Mouse (Mus musculus): ENCODE measurements around the gene Stap1.

Stap1 gene

DNA sequence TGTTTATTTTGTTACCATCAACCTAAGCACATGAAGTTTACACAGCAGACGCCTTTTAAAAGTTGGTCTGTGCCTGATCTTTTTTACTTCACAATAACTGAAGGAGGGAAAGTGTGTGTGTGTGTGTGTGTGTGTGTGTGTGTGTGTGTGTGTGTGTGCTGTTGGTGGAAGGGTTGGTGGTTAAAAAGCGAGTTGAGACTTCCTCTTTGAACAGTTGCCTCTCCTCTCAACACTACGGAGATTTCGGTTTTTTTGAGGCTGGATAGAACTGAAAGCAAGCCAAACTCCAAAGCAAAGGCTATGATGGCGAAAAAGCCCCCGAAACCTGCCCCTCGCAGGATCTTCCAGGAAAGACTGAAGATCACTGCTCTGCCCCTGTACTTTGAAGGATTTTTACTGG lies at the start of gene Stap1:
Gene Stap1, plus strand, starts transcription at position 209 of the 400 bp plus-strand sequence.
- no peak for DNase-seq

DNA sequence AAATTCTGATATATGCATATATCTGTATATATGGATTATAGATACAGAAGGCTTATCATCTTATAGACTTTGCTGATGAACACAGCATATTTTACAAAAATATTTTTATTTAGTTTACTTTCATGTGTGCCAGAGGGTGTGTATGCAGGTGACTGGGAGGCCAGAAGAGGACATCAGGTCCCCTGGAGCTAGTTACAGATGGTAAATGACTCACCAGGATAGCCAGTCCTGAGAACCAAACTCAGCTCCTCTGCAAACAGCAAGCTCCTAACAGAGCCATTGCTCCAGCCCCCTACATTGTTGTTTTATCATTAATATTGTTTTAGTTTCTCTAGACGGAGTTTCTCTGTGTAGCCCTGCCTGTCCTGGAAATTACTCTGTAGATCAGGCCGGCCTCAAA lies 41.7 kb upstream of the Stap1 start:
- no peak for DNase-seq

GRCm38 (mm10) chr5:86063501-86063900 lies 8.0 kb upstream of the Stap1 start:
- DNase-seq = no peak

DNA sequence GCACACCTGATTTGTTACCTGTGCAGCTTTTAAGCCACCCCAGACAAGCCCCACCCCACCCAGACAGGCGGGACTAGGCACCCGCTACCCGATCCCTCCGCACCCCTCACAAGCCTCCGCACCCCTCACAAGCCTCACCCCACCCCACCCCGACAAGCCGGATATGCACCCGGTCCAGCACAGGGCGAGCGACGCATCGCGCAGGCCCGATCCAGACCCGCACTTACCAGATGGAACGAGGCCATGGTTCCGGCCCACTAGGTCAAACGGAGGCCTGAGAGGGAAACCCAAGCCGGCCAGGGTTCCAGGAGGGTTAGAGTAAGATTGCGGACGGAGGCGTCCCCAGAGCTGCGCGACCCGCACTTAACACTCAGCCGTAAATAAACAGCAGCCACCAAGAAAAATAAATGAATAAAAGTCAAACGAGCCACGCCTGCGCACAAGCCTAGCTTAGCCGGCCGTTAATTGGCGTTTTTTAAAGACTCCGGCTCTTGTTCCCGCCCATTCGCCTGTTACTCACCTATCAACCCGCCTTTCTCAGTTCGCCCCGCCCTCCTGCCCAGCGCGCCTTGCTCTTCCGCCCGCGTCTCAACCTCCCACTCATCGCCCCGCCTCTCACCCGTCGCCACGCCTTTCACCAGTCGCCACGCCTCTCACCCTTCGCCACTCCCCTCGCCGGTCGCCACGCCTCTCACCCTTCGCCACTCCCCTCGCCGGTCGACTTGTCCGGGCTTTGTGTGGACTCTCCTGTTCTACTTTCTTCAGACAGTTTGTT lies 6.3 kb upstream of the Stap1 start, which contains the start of gene Cenpc1:
Gene Cenpc1, minus strand, starts transcription at position 483 of the 775 bp plus-strand sequence.
- DNase-seq = peak; percentile 99

GRCm38 (mm10) chr5:86065876-86066550 lies 5.5 kb upstream of the Stap1 start:
- DNase-seq = peak; percentile 11

DNA sequence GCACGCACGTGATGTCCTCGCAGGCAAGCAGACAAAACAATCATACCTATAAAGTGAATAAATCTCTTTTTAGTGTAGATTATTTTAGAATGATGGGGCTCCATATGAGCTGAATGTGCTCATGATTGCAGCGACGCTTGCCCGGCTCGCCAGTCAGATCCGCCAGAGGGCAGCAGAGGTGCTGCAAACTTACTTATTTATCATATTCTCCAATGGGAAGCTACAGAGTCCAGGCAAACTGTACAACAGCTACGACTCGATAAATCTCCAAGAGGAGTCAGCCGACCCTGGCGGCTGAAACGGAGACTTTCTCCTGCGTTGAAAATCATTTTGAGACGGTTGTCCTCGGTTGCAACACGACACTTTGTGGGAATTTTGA lies 5.0 kb upstream of the Stap1 start:
- peak; percentile 91 for DNase-seq

GRCm38 (mm10) chr5:86068451-86068850 lies 3.1 kb upstream of the Stap1 start:
- no peak for DNase-seq

DNA sequence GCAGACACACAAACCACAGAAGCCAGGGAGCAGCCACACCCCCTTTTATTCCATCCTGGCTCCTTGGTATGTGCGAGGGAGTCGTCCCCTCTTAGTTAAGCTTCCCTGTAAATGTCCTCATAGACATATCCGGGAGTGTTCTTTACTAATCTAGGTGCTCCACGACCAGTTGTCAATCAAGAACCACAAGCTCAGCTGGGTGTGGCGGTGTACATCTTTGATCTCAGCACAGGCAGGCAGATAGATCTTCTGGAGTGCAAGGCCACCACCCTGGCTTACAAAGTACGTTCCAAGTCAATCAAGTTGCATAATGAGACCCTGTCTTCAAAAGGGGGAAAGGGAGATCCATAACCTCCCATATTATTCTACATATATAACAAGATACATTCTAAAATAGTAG lies 2.4 kb upstream of the Stap1 start:
- no peak for DNase-seq

DNA sequence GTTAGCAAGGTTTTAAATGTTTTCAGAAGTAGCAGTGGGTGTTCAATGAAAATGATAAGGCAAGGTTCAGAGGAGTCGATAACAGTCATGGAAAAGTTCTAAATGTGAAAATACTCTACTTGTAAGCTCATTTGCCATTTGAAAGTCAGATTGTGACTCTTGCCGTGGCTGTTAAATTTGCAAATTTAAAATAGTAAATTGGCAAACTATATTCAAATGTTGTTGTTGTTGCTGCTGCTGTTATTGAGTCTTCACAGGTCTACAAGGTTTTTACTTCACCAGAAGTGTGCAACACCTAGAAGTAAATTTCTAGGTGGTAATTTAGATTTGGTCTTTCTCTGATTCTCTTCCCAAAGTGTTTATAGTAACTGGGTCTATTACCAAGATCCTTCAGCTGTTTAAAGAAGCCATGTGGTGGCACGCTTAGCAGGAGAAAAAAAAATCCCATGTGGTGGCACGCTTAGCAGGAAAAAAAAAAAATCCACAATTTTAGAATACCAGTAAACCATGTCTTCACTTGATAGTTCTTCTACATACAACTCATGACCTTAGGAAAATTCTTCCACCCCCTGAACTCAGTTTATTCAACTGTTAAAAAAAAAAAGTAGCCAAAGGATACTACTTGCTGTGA lies 1.3 kb downstream of the Stap1 start:
- DNase-seq = no peak

GRCm38 (mm10) chr5:86078720-86079334 lies 7.3 kb downstream of the Stap1 start:
- no peak for DNase-seq

GRCm38 (mm10) chr5:86083987-86084386 lies 12.4 kb downstream of the Stap1 start:
- no peak for DNase-seq

- no peak for DNase-seq
Observed at GRCm38 (mm10) chr5:86084979-86085378, 13.4 kb downstream of the Stap1 start.

DNA sequence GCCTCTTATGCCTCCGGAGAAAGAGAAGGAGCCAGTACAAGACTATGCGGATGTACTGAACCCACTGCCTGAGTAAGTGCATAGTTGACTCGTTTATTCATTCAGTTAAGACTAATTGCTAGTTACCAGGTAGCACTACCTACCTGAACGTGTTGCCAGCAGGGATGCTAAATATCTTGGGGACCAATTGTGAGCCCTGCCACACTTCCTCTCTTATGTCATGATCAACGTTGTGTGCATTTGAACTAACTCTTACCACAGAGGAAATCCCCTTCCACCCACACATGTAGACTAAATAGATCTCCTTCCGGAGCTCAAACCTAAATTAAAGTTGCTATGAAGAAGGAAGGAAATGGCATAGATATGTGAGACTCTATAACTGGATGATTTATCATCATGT lies 15.2 kb downstream of the Stap1 start:
- DNase-seq = no peak

DNA sequence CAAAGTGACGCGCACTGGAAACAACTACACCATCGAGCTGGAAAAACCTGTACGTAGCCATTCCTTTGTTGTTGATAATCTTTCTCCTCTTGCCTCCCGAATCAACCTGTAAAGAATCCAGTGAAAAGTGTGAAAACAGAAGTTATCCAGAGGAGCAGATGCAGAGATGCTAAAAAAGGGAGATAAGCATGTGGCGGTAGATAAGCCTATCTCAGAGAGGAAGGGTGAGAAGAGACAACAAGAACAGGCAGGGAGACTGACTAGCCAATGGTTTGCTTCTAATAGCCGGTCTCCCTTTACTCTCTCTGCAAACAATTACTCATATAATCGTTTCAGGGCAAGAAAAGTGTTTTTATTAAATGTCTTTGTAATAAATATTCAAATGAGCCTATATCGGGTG lies 23.2 kb downstream of the Stap1 start:
- no peak for DNase-seq

DNA sequence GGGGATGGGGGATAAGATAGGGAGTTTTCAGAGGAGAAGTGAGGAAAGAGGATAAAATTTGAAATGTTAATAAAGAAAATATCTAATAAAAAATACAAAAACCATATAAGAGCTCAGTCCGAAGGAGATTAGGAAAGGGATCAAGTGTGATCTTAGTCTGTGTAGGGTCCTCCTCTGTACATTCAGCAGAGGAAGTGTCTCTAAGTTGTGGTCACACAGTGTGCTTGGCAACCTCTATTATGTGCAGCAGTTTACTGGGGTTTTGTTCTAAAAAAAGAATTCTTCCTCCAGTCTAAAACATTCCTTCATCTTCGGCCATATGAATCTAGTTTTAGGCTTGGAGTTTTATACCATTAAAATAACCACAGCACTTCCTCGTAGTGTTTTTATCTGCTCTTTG lies 27.4 kb downstream of the Stap1 start:
- no peak for DNase-seq

DNA sequence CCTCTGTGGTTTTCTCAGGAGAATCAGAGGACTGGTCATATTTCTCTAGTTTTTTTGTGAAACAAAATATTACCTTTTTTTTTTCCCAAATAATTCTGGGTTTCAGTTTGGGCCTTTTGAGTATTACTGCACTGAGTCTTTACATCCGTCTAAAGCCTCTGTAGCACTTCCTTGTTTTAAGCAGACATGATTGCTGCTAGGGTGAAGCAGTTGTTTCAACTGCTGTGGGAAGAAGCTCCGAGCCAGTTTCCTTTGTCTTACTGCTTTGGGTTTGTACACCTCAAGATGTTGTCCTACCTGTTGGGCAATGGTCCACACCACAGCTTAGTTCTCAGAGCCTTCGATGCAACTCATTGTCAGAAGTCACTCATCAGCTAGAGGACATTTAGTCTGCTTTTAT lies 29.1 kb downstream of the Stap1 start:
- DNase-seq = no peak

DNA sequence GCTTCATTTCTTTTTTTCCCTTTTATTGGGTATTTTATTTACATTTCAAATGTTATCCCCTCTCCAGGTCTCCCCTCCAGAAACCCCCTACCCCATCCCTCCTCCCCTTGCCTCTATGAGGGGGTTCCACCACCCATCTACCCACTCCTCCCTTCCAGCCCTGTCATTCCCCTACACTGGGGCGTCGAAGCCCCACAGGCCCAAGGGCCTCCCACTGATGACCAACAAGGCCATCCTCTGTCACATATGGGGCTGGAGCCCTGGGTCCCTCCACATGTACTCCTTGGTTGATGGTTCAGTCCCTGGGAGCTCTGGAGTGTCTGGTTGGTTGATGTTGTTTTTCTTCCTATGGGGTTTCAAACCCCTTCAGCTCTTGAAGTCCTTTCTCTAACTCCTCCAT lies 30.6 kb downstream of the Stap1 start:
- DNase-seq = no peak

- DNase-seq = no peak
Observed at GRCm38 (mm10) chr5:86106610-86107009, 35.1 kb downstream of the Stap1 start.

GRCm38 (mm10) chr5:86111074-86111473 lies 39.5 kb downstream of the Stap1 start:
- no peak for DNase-seq

- no peak for DNase-seq
Observed at GRCm38 (mm10) chr5:86113037-86113436, 41.5 kb downstream of the Stap1 start.

DNA sequence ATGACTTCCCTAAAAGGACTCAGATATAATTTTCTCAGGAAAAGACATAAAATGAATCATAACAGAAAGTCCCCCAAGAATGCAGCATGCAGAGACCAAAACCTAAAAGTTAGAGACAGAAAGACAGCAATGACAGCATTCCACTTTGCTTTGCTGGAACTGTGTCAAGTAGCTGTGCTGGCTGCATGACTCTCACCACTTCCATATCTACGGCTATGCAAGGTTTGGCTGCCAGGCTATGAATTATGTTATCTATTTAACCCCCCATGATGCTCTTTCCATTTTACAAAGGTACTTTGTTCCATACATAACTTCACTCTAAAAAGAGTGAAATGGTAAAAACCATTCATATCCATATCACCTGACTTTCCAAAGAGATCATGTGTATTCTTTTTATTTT lies 42.5 kb downstream of the Stap1 start:
- no peak for DNase-seq

GRCm38 (mm10) chr5:86118457-86119094 lies 47.0 kb downstream of the Stap1 start:
- no peak for DNase-seq

DNA sequence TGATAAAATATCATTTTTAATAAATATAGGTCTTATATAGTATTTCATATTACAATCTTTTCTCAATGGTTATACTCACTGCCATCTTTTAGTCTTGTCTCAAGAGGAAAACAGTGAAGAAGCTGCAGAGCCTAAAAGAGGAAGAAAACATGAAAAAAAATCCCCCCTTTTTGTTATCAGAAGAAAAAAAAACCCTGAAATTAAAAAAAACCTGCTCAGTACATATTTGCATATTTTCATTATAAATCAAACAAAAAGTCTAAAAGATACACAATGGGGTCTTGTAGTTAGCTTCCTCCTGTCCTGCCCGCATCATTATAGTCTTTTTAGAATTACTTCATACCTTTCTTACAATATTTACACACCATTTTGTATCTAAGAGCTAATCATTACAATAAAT lies 57.2 kb downstream of the Stap1 start:
- no peak for DNase-seq

Measured in lung, postnatal 14 days (tissue).